Mouse (Mus musculus) spleen, adult 2 months (tissue): ENCODE measurements around the gene Polm. TPM values are rescaled to one million over a fixed set of nuclear protein-coding genes. Genes with fewer than 3 reads are reported as not detected.
A peak's percentile ranks its signal among the peaks of the same experiment; 100 is the strongest.

ENCODE experiments used
- DNase-seq, 2 experiments: peaks; one replicate each; pipeline versions ENCODE4 v3.0.0 to v3.0.0-alpha.2; 2012 to 2021; ENCODE audit warnings: low spot score in 2 of 2, low read depth in 1 of 2
- H3K27ac ChIP-seq: fragments of 200-500 bp; 2 replicates; pipeline ENCODE4 v1.5.1; 2012; ENCODE audit warnings: low read length, inconsistent platforms; ENCODE audit not compliant: insufficient read depth
- H3K27me3 ChIP-seq: fragments of 200-500 bp; 2 replicates; pipeline ENCODE4 v1.6.1; 2012; ENCODE audit warnings: mild to moderate bottlenecking, moderate library complexity, low read length, inconsistent platforms; ENCODE audit not compliant: control insufficient read depth, insufficient read depth
- H3K36me3 ChIP-seq: fragments of 200-500 bp; 2 replicates; pipeline ENCODE4 v1.6.1; 2012; ENCODE audit warnings: mild to moderate bottlenecking, low read length, inconsistent platforms; ENCODE audit not compliant: control insufficient read depth, insufficient read depth
- H3K4me1 ChIP-seq: fragments of 200-500 bp; 2 replicates; pipeline ENCODE4 v1.6.1; 2011; ENCODE audit warnings: inconsistent platforms; ENCODE audit not compliant: control insufficient read depth, insufficient read depth, insufficient read length
- H3K4me3 ChIP-seq: fragments of 200-500 bp; 2 replicates; pipeline ENCODE4 v1.5.1; 2011; ENCODE audit warnings: mild to moderate bottlenecking, inconsistent platforms; ENCODE audit not compliant: insufficient read depth, insufficient read length; ENCODE audit errors: extremely low read depth
- CTCF ChIP-seq: fragments of 200-500 bp; IDR thresholded peaks from 2 replicates; pipeline ENCODE4 v1.5.1; 2011; ENCODE audit warnings: mild to moderate bottlenecking, inconsistent platforms; ENCODE audit not compliant: insufficient read depth, insufficient read length, insufficient replicate concordance; ENCODE audit errors: extremely low read depth
- POLR2A ChIP-seq: fragments of 200-500 bp; IDR thresholded peaks from 2 replicates; pipeline ENCODE4 v1.6.1; 2011; ENCODE audit warnings: low read depth, low read length, inconsistent platforms
- WGBS: fragments of 180-500 bp; shearing (Covaris S2); methylation state at CpG from one replicate; pipeline ENCODE4 v1.1.7; 2018; 5-methylcytosine and 5-hydroxymethylcytosine counted together
- polyA plus RNA-seq: library from polyadenylated mRNA; depleted of rRNA; stranded (reverse); fragments of >200 nt; gene quantifications from 2 replicates; pipeline ENCODE4 v1.2.3, GENCODE M21; 2012; rRNA removed

Gene Polm
- polyA plus RNA-seq, 1 experiment = 62.5 TPM

DNA sequence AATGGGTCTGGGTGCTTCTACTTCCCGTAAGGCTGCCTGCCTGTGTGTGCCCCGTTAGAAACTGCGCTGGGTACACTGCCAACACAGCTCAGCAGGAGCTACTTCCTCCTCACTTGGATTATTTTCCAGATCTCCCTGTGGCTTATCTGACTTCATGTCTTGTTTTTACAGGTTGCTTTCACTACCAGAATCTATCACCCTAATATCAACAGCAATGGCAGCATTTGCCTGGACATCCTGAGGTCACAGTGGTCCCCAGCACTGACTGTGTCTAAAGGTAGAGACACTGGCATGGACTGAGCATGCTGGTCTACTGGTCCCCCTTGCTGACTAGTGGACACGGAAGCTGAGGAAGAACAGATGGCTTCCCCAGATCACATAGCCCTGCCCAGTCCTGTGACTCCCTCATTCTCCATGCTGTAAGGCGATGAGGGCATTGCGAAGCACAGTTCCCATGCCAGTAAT is 57.7 kb downstream of the Polm start:
- 91% methylated on average over 6 of the region's 6 CpGs for WGBS
- Histone ChIP-seq H3K4me3 (no peak overlapping the region), H3K36me3 (no peaks in the 10 kb centered on the region), H3K27me3 (no peaks in the 10 kb centered on the region), H3K27ac (no peak overlapping the region), H3K4me1 (no peaks in the 10 kb centered on the region)
- TF ChIP-seq POLR2A (no peak), CTCF (no peak)
- no peak for DNase-seq

DNA sequence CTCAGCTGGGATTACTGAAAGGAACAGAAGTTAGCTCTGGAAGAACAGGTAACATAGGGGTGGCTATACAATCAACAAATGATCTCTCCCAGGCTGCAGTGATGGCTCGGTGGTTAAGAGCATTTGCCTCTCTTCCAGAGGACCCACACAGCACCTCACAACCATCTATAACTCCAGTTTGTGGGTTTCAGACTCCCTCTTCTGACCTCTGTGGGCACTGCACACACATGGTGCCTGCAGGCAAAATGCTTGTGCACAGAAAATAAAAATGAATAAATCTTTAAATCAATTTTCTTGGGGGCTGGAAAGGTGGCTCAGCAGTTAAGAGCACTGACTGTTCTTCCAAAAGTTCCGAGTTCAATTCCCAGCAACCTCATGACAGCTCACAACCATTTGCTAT is 59.3 kb downstream of the Polm start:
- TF ChIP-seq POLR2A (no peak), CTCF (peak; percentile 33; the same call in 1 of the 2 replicates)
- DNase-seq = no peak
- no peaks in the 10 kb centered on the region for H3K4me1 ChIP-seq
- no peaks in the 10 kb centered on the region for H3K27me3 ChIP-seq
- H3K36me3 ChIP-seq = no peaks in the 10 kb centered on the region
- no peak overlapping the region for H3K4me3 ChIP-seq
- WGBS = 81% methylated on average over 2 of the region's 2 CpGs
- H3K27ac ChIP-seq = no peak overlapping the region

Other genes with a start within 250 kb of the Polm start
- 176 and 211 TPM in 2 replicates for gene Mrps24, start 122.3 kb downstream of the Polm start, polyA plus RNA-seq
- 11.8 and 12.0 TPM in 2 replicates for gene Urgcp, start 75.6 kb downstream of the Polm start, polyA plus RNA-seq
- 104 and 130 TPM in 2 replicates for gene Dbnl, start 49.5 kb downstream of the Polm start, polyA plus RNA-seq
- 0.85 and 1.5 TPM in 2 replicates for gene Pgam2, start 34.3 kb downstream of the Polm start, polyA plus RNA-seq
- gene Aebp1, start 23.9 kb upstream of the Polm start, polyA plus RNA-seq = 15.7 and 19.8 TPM in 2 replicates
- gene Pold2, start 40.3 kb upstream of the Polm start, polyA plus RNA-seq = 78.1 and 210 TPM in 2 replicates
- 0.54 TPM in 1 of 2 replicates, not detected in the other for gene Myl7, start 60.8 kb upstream of the Polm start, polyA plus RNA-seq
- 0.27 and 0.41 TPM in 2 replicates for gene Gck, start 112.1 kb upstream of the Polm start, polyA plus RNA-seq
- 31.0 and 34.3 TPM in 2 replicates for gene Ykt6, start 117.7 kb upstream of the Polm start, polyA plus RNA-seq
- 0.50 and 7.8 TPM in 2 replicates for gene Camk2b, start 228.3 kb upstream of the Polm start, polyA plus RNA-seq